Mouse (Mus musculus) neutrophil, adult 5-6 weeks (primary cell): Measurements from ENCODE around the gene Serpine1. TPM values are rescaled to one million over a fixed set of nuclear protein-coding genes. Genes with fewer than 3 reads are reported as not detected.

Experiments
- ATAC-seq: fragments of 151-379, 151-347 bp; 2 replicates; pipeline ENCODE4 v1.8.0; 2017; ENCODE audit warnings: mild to moderate bottlenecking, moderate TSS enrichment; ENCODE audit not compliant: insufficient number of reproducible peaks, poor library complexity, low FRiP score, severe bottlenecking; ENCODE audit errors: extremely low read depth
- total RNA-seq: library from RNA; stranded (forward); fragments of 200-1000 nt; gene quantifications from 2 replicates; pipeline ENCODE4 v1.2.3, GENCODE M21; 2017

Serpine1 gene
- total RNA-seq, 1 experiment from 2014 or later, result not detected

- ATAC-seq, result peak; percentile 54
Observed at GRCm38 (mm10) chr5:137029643-137030415, 42.2 kb downstream of the Serpine1 start.

GRCm38 (mm10) chr5:137029273-137029585 is 42.8 kb downstream of the Serpine1 start:
- ATAC-seq, result no peak

- ATAC-seq, result no peak
Observed at GRCm38 (mm10) chr5:137028561-137029272, 43.4 kb downstream of the Serpine1 start.

- ATAC-seq, result no peak
Observed at GRCm38 (mm10) chr5:137026092-137026491, 46.0 kb downstream of the Serpine1 start, which contains the start of gene Vgf. Gene Vgf (plus strand): TSS chr5:137026392.

- ATAC-seq, result peak; percentile 66
Observed at GRCm38 (mm10) chr5:137025132-137025531, 46.9 kb downstream of the Serpine1 start.

- ATAC-seq, result no peak
Observed at GRCm38 (mm10) chr5:137024318-137024717, 47.8 kb downstream of the Serpine1 start.

GRCm38 (mm10) chr5:137015913-137016312 is 56.2 kb downstream of the Serpine1 start:
- no peak for ATAC-seq

- no peak for ATAC-seq
Observed at GRCm38 (mm10) chr5:137012401-137012950, 59.6 kb downstream of the Serpine1 start.

Other genes with a start within 250 kb of the Serpine1 start
- not detected in 2 replicates for gene Col26a1, start 189.1 kb downstream of the Serpine1 start, total RNA-seq
- 4.4 and 8.8 TPM in 2 replicates for gene Ift22, start 164.1 kb downstream of the Serpine1 start, total RNA-seq
- gene Fis1, start 119.0 kb downstream of the Serpine1 start, total RNA-seq, result 95.6 and 118 TPM in 2 replicates
- 1.2 and 3.0 TPM in 2 replicates for gene Cldn15, start 105.7 kb downstream of the Serpine1 start, total RNA-seq
- gene Plod3, start 85.2 kb downstream of the Serpine1 start, total RNA-seq, result 76.2 TPM in 2 replicates
- gene Znhit1, start 84.2 kb downstream of the Serpine1 start, total RNA-seq, result 30.1 and 31.9 TPM in 2 replicates
- gene Vgf, start 45.9 kb downstream of the Serpine1 start, total RNA-seq, result not detected in 2 replicates
- 9.2 and 16.7 TPM in 2 replicates for gene Ap1s1, start 26.1 kb downstream of the Serpine1 start, total RNA-seq
- 69.9 and 79.3 TPM in 2 replicates for gene Trim56, start 43.9 kb upstream of the Serpine1 start, total RNA-seq
- not detected in 2 replicates for gene Muc3, start 77.1 kb upstream of the Serpine1 start, total RNA-seq
- gene Muc3a, start 140.1 kb upstream of the Serpine1 start, total RNA-seq, result 0.58 and 2.3 TPM in 2 replicates
- gene Ache, start 215.3 kb upstream of the Serpine1 start, total RNA-seq, result 0.25 and 0.47 TPM in 2 replicates
- gene Ufsp1, start 222.4 kb upstream of the Serpine1 start, total RNA-seq, result 3.8 and 4.2 TPM in 2 replicates
- 326 and 333 TPM in 2 replicates for gene Srrt, start 235.4 kb upstream of the Serpine1 start, total RNA-seq
- 5.5 and 7.1 TPM in 2 replicates for gene Trip6, start 242.1 kb upstream of the Serpine1 start, total RNA-seq